Mouse (Mus musculus): ENCODE data around the gene Fkbpl.

- TF ChIP-seq CTCF (IDR thresholded peaks at IDR 0.05 in 2 of 3, conservative IDR thresholded peaks at IDR 0.05 in 1 of 3; ENCODE audit: control insufficient read depth in 1 of 3, insufficient read depth in 1 of 3, low read depth in 2 of 3, low read length in 3 of 3, poor library complexity in 1 of 3, severe bottlenecking in 1 of 3), result no peak
- TF ChIP-seq POLR2A (IDR thresholded peaks at IDR 0.05; ENCODE audit: control insufficient read depth in 1 of 2, insufficient read depth in 1 of 2, low read depth in 1 of 2, low read length in 2 of 2, poor library complexity in 1 of 2), result no peak
- no peak for TF ChIP-seq ZNF384 (IDR thresholded peaks at IDR 0.05; ENCODE audit: low read depth, low read length)
- TF ChIP-seq SMC3 (IDR thresholded peaks at IDR 0.05; ENCODE audit: low read depth, low read length), result no peak
- TF ChIP-seq MAX (IDR thresholded peaks at IDR 0.05; ENCODE audit: low read length), result peak; percentile 36; the same call in 1 of the 2 replicates
- TF ChIP-seq POLR2AphosphoS5 (IDR thresholded peaks at IDR 0.05; ENCODE audit: borderline replicate concordance, low read depth, low read length), result 0 out of 2 replicates have a peak, but pooled peaks have one; percentile 7
- TF ChIP-seq USF1 (IDR thresholded peaks at IDR 0.05; ENCODE audit: low read depth, low read length), result 0 out of 2 replicates have a peak, but pooled peaks have one; percentile 5
- no peak for TF ChIP-seq MYC (IDR thresholded peaks at IDR 0.05; ENCODE audit: low read depth, low read length)
Observed at GRCm38 (mm10) chr17:34604511-34605237, 39.9 kb upstream of the Fkbpl start.
